Mouse (Mus musculus) frontal cortex, postnatal 14 days (tissue): ENCODE results near the gene Ilf3.

Source experiments
- DNase-seq, 2 experiments: peaks; one replicate each; pipeline ENCODE4 v3.0.0; 2022; ENCODE audit warnings: low spot score in 2 of 2

The Ilf3 gene

GRCm38 (mm10) chr9:21438219-21438618 is 70.5 kb downstream of the Ilf3 start:
- no peak for DNase-seq

GRCm38 (mm10) chr9:21439456-21439855 is 71.8 kb downstream of the Ilf3 start:
- DNase-seq, result no peak

- no peak for DNase-seq
Measured at GRCm38 (mm10) chr9:21439914-21440313, 72.2 kb downstream of the Ilf3 start.

GRCm38 (mm10) chr9:21440387-21440786 is 72.7 kb downstream of the Ilf3 start:
- no peak for DNase-seq

- no peak for DNase-seq
Measured at GRCm38 (mm10) chr9:21443853-21444252, 76.2 kb downstream of the Ilf3 start.

GRCm38 (mm10) chr9:21444574-21444973 is 76.9 kb downstream of the Ilf3 start:
- DNase-seq, result no peak

- no peak for DNase-seq
Measured at GRCm38 (mm10) chr9:21445081-21445744, 77.5 kb downstream of the Ilf3 start.

GRCm38 (mm10) chr9:21447778-21448177 is 80.1 kb downstream of the Ilf3 start:
- DNase-seq, result no peak

- DNase-seq, result no peak
Measured at GRCm38 (mm10) chr9:21449710-21450109, 82.0 kb downstream of the Ilf3 start.

GRCm38 (mm10) chr9:21450270-21450669 is 82.6 kb downstream of the Ilf3 start:
- no peak for DNase-seq

- no peak for DNase-seq
Measured at GRCm38 (mm10) chr9:21451391-21451790, 83.7 kb downstream of the Ilf3 start.

- no peak for DNase-seq
Measured at GRCm38 (mm10) chr9:21451870-21452269, 84.2 kb downstream of the Ilf3 start.

GRCm38 (mm10) chr9:21453003-21453402 is 85.3 kb downstream of the Ilf3 start:
- no peak for DNase-seq

- DNase-seq, result no peak
Measured at GRCm38 (mm10) chr9:21453459-21453858, 85.8 kb downstream of the Ilf3 start.

GRCm38 (mm10) chr9:21454556-21454955 is 86.9 kb downstream of the Ilf3 start:
- no peak for DNase-seq
